Mouse (Mus musculus) macrophage (primary cell): ENCODE data around the gene Nit1. TPM values are rescaled to one million over a fixed set of nuclear protein-coding genes. Genes with fewer than 3 reads are reported as not detected.

Experiments used
- H3K27ac ChIP-seq: fragments of 350-480 bp; formaldehyde crosslinking; 2 replicates; pipeline ENCODE4 v1.9.0; 2021
- H3K36me3 ChIP-seq: fragments of 350-480 bp; formaldehyde crosslinking; 2 replicates; pipeline ENCODE4 v1.9.0; 2021; ENCODE audit errors: inconsistent target
- H3K4me3 ChIP-seq: fragments of 350-480 bp; formaldehyde crosslinking; 2 replicates; pipeline ENCODE4 v1.9.0; 2021; ENCODE audit errors: inconsistent target
- H3K79me2 ChIP-seq: fragments of 350-480 bp; formaldehyde crosslinking; 2 replicates; pipeline ENCODE4 v1.9.0; 2021; ENCODE audit errors: inconsistent target
- WGBS: methylation state at CpG from one replicate; pipeline ENCODE4 v1.1.7; 2026; ENCODE audit warnings: inconsistent platforms; ENCODE audit not compliant: missing documents; 5-methylcytosine and 5-hydroxymethylcytosine counted together
- polyA plus RNA-seq: library from polyadenylated mRNA; stranded (reverse); fragments of 250-400 nt; gene quantifications from 3 replicates; pipeline ENCODE4 v1.2.4, GENCODE M21; 2018; ENCODE audit warnings: inconsistent platforms
- total RNA-seq, 78 experiments: library from RNA; depleted of rRNA; stranded (reverse); fragments of 250-400 nt; gene quantifications; 1 replicate in 9 of 78; 2 replicates in 24 of 78; 3 replicates in 43 of 78; 4 replicates in 2 of 78; pipeline ENCODE4 v1.2.4; 2018; ENCODE audit warnings: inconsistent platforms in 56 of 78

The Nit1 gene
- total RNA-seq (2018; cell fraction: chromatin; rRNA removed): 10 to 100 TPM in 21 of 26 experiments, 1 to 10 TPM in 5; 5.9 to 45.0 (median 24.5) TPM
- 10 to 100 TPM; 15.4 to 29.7 (median 23.1) TPM for total RNA-seq (2018; cell fraction: cytosol; rRNA removed)
- total RNA-seq (2018; cell fraction: nucleus; rRNA removed): 10 to 100 TPM in 25 of 26 experiments, 1 to 10 TPM in 1; 9.3 to 38.6 (median 21.3) TPM
- polyA plus RNA-seq: 17.3 to 23.1 TPM (median 22.3 TPM) in 3 replicates

GRCm38 (mm10) chr1:171345225-171346094 lies at the start of gene Nit1, which contains the start of gene Pfdn2:
TSS of gene Nit1 (minus strand) at chr1:171345646.
TSS of gene Pfdn2 (plus strand) at chr1:171345670.
- peak within 1 kb of the TSS; percentile 65 for H3K27ac ChIP-seq
- H3K79me2 ChIP-seq: peaks cover 57% of the 10 kb centered on the region
- H3K4me3 ChIP-seq: peak within 1 kb of the TSS; percentile 99
- under 1% methylated on average over 53 of the region's 53 CpGs for WGBS
- peaks cover 26% of the 10 kb centered on the region; the same call in 1 of the 2 replicates for H3K36me3 ChIP-seq

GRCm38 (mm10) chr1:171390101-171390500 lies 44.7 kb upstream of the Nit1 start:
- peaks cover 34% of the 10 kb centered on the region for H3K36me3 ChIP-seq
- H3K79me2 ChIP-seq: peaks cover 60% of the 10 kb centered on the region
- H3K27ac ChIP-seq: peak overlapping the region; percentile 100
- peak overlapping the region; percentile 99 for H3K4me3 ChIP-seq
- WGBS: 0% methylated on average over 4 of the region's 4 CpGs

GRCm38 (mm10) chr1:171388376-171389102 lies 43.1 kb upstream of the Nit1 start, which contains the start of gene Arhgap30:
TSS of gene Arhgap30 (plus strand) at chr1:171388954.
- Histone ChIP-seq H3K79me2 (peaks cover 44% of the 10 kb centered on the region), H3K27ac (peak within 1 kb of the TSS; percentile 100), H3K4me3 (peak within 1 kb of the TSS; percentile 99), H3K36me3 (peaks cover 32% of the 10 kb centered on the region)
- 4% methylated on average over 15 of the region's 15 CpGs for WGBS

DNA sequence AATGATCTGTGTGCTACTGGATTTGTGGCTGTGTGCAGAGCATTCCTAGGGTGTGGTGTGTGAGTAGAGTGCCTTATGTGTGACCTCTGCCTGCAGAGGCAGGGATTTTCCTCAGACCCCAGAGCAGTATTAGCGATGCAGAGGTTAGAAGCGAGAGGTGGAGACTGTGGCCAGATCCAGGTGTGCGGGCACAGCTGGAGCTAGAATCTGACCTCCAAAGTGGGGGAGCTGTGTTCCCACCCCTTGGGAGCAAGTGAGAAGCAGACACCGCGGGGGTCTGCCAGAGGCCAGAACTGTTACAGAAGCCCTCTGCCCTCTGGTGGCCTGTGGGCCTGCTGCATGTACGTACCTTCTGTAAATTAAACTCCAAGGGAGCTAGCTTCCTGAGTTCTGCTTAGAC lies 41.7 kb upstream of the Nit1 start:
- H3K36me3 ChIP-seq: peaks cover 29% of the 10 kb centered on the region
- 71% methylated on average over 6 of the region's 6 CpGs for WGBS
- H3K27ac ChIP-seq: no peak overlapping the region
- no peak overlapping the region for H3K4me3 ChIP-seq
- H3K79me2 ChIP-seq: peaks cover 30% of the 10 kb centered on the region

- H3K36me3 ChIP-seq: peaks cover 29% of the 10 kb centered on the region
- WGBS: 90% methylated on average over 9 of the region's 9 CpGs
These were observed 39.7 kb upstream of the Nit1 start for GRCm38 (mm10) chr1:171385171-171385570.

GRCm38 (mm10) chr1:171384361-171384760 lies 38.9 kb upstream of the Nit1 start:
- peaks cover 3% of the 10 kb centered on the region for H3K79me2 ChIP-seq
- no peak overlapping the region for H3K27ac ChIP-seq
- peaks cover 29% of the 10 kb centered on the region for H3K36me3 ChIP-seq
- WGBS: 86% methylated on average over 5 of the region's 9 CpGs
- H3K4me3 ChIP-seq: no peak overlapping the region

More at GRCm38 (mm10) chr1:171385171-171385570, 39.7 kb upstream of the Nit1 start:
- H3K79me2 ChIP-seq: peaks cover 11% of the 10 kb centered on the region
- H3K4me3 ChIP-seq: no peak overlapping the region
- no peak overlapping the region for H3K27ac ChIP-seq

- H3K79me2 ChIP-seq: peaks cover 7% of the 10 kb centered on the region; the same call in 1 of the 2 replicates
- H3K36me3 ChIP-seq: peaks cover 29% of the 10 kb centered on the region
- no peak overlapping the region for H3K27ac ChIP-seq
- 73% methylated on average over 10 of the region's 11 CpGs for WGBS
- H3K4me3 ChIP-seq: no peak overlapping the region
These were observed 36.7 kb upstream of the Nit1 start for GRCm38 (mm10) chr1:171382096-171382620.

GRCm38 (mm10) chr1:171379935-171380599 lies 34.6 kb upstream of the Nit1 start:
- Histone ChIP-seq H3K27ac (peak overlapping the region; percentile 49), H3K79me2 (peaks cover 12% of the 10 kb centered on the region; the same call in 1 of the 2 replicates), H3K4me3 (no peak overlapping the region), H3K36me3 (peaks cover 23% of the 10 kb centered on the region)
- WGBS: 24% methylated on average over 31 of the region's 31 CpGs

DNA sequence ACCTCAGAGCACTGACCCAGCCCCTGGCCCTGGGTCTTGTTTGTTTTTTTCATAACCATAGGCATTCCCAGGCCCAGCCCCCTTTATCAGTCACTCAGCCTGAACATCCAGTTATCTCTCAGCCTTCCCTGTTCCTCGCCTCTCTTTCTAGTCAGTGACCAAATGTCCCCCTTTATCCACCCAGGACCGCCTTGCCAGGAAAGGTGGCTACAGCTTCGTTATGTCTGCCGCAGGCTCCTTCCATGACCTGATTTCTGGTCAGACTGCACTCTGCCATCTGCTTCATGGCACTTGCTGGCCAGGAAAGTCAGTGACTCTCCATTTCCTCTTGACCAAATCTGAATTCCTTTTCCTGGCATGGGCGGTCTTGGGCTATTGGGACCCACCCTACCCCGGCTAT lies 32.9 kb upstream of the Nit1 start:
- H3K79me2 ChIP-seq: peaks cover 26% of the 10 kb centered on the region; the same call in 1 of the 2 replicates
- no peak overlapping the region for H3K27ac ChIP-seq
- no peak overlapping the region for H3K4me3 ChIP-seq
- 91% methylated on average over 6 of the region's 6 CpGs for WGBS
- H3K36me3 ChIP-seq: peaks cover 7% of the 10 kb centered on the region; the same call in 1 of the 2 replicates

DNA sequence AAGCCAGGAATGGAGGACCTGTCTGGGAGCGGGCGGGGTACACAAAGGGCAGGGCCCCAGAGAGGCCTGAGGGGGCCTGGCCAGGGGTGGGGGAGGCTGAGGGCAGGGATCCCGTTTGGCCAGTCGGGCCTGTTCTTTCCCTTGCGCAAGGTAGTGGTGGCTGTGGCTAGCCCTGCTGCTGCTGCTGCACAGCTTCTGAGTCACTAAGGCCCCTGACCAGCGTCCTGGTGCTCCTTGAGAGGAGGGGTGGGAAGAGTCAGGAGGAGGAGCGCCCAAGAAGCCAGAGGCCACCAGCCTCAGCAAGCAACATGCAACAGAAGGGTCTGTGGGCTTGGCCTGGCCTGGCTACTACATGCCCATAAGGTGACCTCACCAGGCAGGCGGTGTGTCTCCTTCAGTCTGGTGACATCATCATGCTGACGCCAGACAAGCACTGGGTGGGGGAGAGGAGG lies 30.2 kb upstream of the Nit1 start:
- WGBS: 38% methylated on average over 9 of the region's 9 CpGs
- Histone ChIP-seq H3K4me3 (no peak overlapping the region), H3K79me2 (peaks cover 52% of the 10 kb centered on the region; the same call in 1 of the 2 replicates)

GRCm38 (mm10) chr1:171373946-171374345 lies 28.5 kb upstream of the Nit1 start:
- Histone ChIP-seq H3K36me3 (no peaks in the 10 kb centered on the region), H3K79me2 (peaks cover 57% of the 10 kb centered on the region; the same call in 1 of the 2 replicates), H3K4me3 (no peak overlapping the region), H3K27ac (no peak overlapping the region)
- 35% methylated on average over 4 of the region's 4 CpGs for WGBS

More for the DNA sequence above, 30.2 kb upstream of the Nit1 start:
- Histone ChIP-seq H3K27ac (peak overlapping the region; percentile 19; the same call in 1 of the 2 replicates), H3K36me3 (no peaks in the 10 kb centered on the region; the same call in 1 of the 2 replicates)

- WGBS: 91% methylated on average over 3 of the region's 3 CpGs
- H3K27ac ChIP-seq: no peak overlapping the region
These were observed 27.4 kb upstream of the Nit1 start for GRCm38 (mm10) chr1:171372880-171373279.

GRCm38 (mm10) chr1:171369845-171370556 lies 24.6 kb upstream of the Nit1 start, which contains the start of gene Nectin4:
TSS of gene Nectin4 (plus strand) at chr1:171370099.
- Histone ChIP-seq H3K4me3 (peak within 1 kb of the TSS; percentile 40), H3K36me3 (no peaks in the 10 kb centered on the region), H3K27ac (peak within 1 kb of the TSS; percentile 72), H3K79me2 (peaks cover 46% of the 10 kb centered on the region; the same call in 1 of the 2 replicates)
- WGBS: 19% methylated on average over 18 of the region's 20 CpGs

More at GRCm38 (mm10) chr1:171372880-171373279, 27.4 kb upstream of the Nit1 start:
- H3K79me2 ChIP-seq: peaks cover 51% of the 10 kb centered on the region; the same call in 1 of the 2 replicates
- H3K4me3 ChIP-seq: no peak overlapping the region
- no peaks in the 10 kb centered on the region for H3K36me3 ChIP-seq
